Mouse (Mus musculus) left cerebral cortex, postnatal 36 days (tissue): ENCODE results near the gene Klf2. TPM values are rescaled to one million over a fixed set of nuclear protein-coding genes. Genes with fewer than 3 reads are reported as not detected.

Source experiments
- DNase-seq, 2 experiments: peaks; one replicate each; pipeline ENCODE4 v3.0.0; 2021 to 2022; ENCODE audit warnings: low spot score in 2 of 2, mixed read lengths in 1 of 2
- intact Hi-C: fragments of 180-260 bp; cut with DNase I; formaldehyde crosslinking; loops from one replicate; pipeline ENCODE4 v1.15.1; 2025
- total RNA-seq, 2 experiments: library from RNA; stranded (reverse); gene quantifications; 2 replicates each; pipeline ENCODE4 v1.2.3; 2021

Gene Klf2
- total RNA-seq, 2 experiments from 2014 or later, result 13.5 to 22.2 TPM

GRCm38 (mm10) chr8:72356593-72356992, 37.8 kb downstream of the Klf2 start:
- no peak for DNase-seq
- intact Hi-C loops, result no loop called here

- intact Hi-C loops, result no loop called here
- DNase-seq, result no peak
These were observed 41.3 kb downstream of the Klf2 start for GRCm38 (mm10) chr8:72360162-72360561.

DNA sequence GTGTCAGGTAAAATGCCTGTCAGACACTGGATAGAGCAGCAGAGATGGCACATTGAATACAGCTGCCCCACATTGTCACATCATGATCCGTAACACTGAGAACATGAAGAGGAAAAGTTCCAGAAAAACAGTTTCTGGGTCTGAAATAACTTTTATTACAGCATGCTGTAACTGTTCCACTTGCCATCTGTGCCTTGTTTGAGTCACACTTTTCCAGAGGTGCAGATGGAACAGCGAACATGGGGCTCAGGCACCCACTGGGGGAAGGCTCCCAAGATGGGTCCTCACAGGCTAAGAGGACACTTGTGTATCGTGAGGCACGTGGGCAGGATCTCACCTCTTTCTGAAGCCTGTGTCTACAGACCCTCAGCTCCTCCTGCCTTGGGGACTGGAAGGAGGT, 43.9 kb downstream of the Klf2 start:
- intact Hi-C loops, result no loop called here
- DNase-seq, result peak in 1 of 2 experiments; percentile 38

DNA sequence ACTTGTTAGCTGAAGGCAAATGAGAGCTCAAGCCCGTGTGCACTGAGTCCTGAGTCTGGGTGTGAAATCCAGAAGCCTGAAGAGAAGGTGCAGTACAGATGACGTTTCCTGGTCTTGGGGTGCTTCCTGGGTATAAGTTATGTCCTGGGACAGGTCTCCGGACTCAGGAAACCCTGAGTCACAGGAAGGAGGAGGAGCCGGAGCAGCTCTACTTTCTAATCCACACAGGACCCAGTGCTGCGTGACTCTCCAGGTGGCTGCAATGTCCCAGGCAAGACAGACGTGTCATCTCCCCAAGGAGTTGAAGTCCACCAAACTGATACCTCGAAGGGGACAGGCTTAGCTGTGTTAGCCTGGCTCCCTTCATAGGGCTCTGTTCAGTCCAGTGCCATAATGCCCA, 44.6 kb downstream of the Klf2 start:
- no peak for DNase-seq
- intact Hi-C loops, result no loop called here

- intact Hi-C loops, result loop anchor here (5.0 kb wide), 1 partner anchor 188 kb away; no protein-coding TSS in a partner anchor
- no peak for DNase-seq
These were observed 46.2 kb downstream of the Klf2 start for GRCm38 (mm10) chr8:72365016-72365415.

DNA sequence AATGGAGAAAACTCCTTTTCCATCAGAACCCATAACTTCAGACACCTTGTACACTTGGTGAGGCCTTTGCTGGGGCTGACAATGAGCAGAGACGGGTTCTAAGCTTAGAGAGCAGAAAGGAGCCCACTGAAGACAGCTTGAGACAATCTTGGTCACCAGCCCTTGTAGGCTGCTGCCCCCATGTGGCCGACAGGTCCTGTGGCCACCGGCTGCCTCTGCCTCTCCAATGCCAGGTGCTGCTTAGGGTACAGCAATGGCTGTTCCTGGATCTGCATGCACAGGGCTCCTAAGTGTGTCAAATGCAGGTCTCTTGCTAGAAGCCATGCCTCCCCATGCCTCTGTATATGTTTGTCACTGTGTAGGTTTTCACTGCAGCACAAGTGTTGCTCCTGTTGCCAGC, 47.0 kb downstream of the Klf2 start:
- intact Hi-C loops, result loop anchor here (2.0 to 5.0 kb wide), 2 partner anchors 105 to 189 kb away; no protein-coding TSS in a partner anchor
- peak; percentile 68 to 74 for DNase-seq

DNA sequence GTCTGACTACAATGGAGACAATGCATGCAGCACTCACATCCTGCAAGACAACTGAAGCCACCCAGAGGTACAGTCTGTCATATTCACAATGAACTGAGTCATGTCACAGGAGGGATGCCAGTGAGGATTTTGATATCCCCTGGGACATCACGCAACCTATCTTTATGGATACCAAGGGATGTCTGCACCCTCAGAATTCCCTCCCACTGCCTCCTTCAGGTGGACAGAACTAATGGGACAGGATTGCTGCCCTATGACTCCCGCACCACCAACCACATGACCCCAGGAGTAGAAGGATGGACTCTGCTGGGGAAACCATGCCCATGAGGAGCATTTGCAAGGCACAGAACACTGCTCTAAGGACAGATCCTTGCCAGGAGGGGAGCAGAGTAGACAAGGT, 47.6 kb downstream of the Klf2 start:
- intact Hi-C loops, result loop anchor here (2.0 to 5.0 kb wide), 2 partner anchors 106 to 189 kb away; no protein-coding TSS in a partner anchor
- no peak for DNase-seq

Other genes with a start within 250 kb of the Klf2 start
- not detected for gene Olfr373, start 235.9 kb upstream of the Klf2 start, total RNA-seq
- not detected for gene Olfr374, start 212.0 kb upstream of the Klf2 start, total RNA-seq
- gene Tpm4, start 184.1 kb upstream of the Klf2 start, total RNA-seq, result 10 to 100 TPM; 24.4 to 28.2 TPM
- gene Rab8a, start 157.8 kb upstream of the Klf2 start, total RNA-seq, result 10 to 100 TPM; 35.0 to 47.6 TPM
- not detected for gene Hsh2d, start 129.4 kb upstream of the Klf2 start, total RNA-seq
- not detected for gene Cib3, start 106.2 kb upstream of the Klf2 start, total RNA-seq
- not detected for gene Gm11034, start 105.4 kb upstream of the Klf2 start, total RNA-seq
- 10 to 100 TPM; 57.2 to 59.3 TPM for gene Fam32a, start 99.3 kb upstream of the Klf2 start, total RNA-seq
- 10 to 100 TPM; 75.3 to 84.9 TPM for gene Ap1m1, start 79.0 kb upstream of the Klf2 start, total RNA-seq
- 1 to 10 TPM; 5.2 to 6.4 TPM for gene Gm10282, start 13.8 kb upstream of the Klf2 start, total RNA-seq
- 10 to 100 TPM; 60.0 to 75.6 TPM for gene Eps15l1, start 102.4 kb downstream of the Klf2 start, total RNA-seq
- gene Calr3, start 124.8 kb downstream of the Klf2 start, total RNA-seq, result under 1 TPM; 0.61 to 0.81 TPM
- gene 1700030K09Rik, start 124.8 kb downstream of the Klf2 start, total RNA-seq, result 10 to 100 TPM; 10.3 to 15.1 TPM
- gene Cherp, start 156.2 kb downstream of the Klf2 start, total RNA-seq, result 10 to 100 TPM; 59.7 to 76.4 TPM
- gene Slc35e1, start 173.6 kb downstream of the Klf2 start, total RNA-seq, result 10 to 100 TPM; 50.9 to 53.5 TPM
- gene Med26, start 229.2 kb downstream of the Klf2 start, total RNA-seq, result 10 to 100 TPM in 1 of 2 experiments, 1 to 10 TPM in 1; 9.6 to 10.7 TPM